In the genomic region with DNA sequence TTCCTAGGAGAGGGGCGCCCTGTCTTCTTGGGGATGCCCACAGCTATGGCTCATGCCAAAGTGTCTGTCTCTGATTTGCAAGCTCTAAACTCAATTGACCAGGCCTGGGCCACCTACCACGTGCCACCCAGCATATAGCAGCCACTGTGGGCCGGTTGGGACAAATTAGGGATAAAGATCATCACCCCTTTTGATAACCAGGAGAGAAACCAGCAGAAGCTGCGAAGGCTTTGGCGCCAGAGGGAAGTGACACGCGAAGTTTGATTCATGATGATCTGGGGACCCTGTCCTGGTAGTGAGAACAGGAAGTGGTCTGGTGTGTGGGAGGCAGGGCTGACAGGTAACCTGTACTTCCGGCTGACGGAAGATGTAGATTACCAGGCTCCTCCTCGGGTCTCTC, we compare ENCODE assay signal across 7 mouse cellular contexts. TPM values are rescaled to one million over a fixed set of nuclear protein-coding genes. Genes with fewer than 3 reads are reported as not detected.
DNase-seq lines count a peak whose midpoint lies in the region; ATAC-seq and TF ChIP-seq lines count a peak whose summit lies in the region.

No protein-coding gene starts in this region.

- ATAC-seq in hindbrain, postnatal 0 days: no peak
- no peak for ATAC-seq in midbrain, embryonic 12.5 days (ENCODE audit: low FRiP score, low read depth)

- H3K4me2 ChIP-seq in hindbrain, postnatal 0 days (ENCODE audit: low read depth, low read length): peak overlapping the region; percentile 53
- H3K4me2 ChIP-seq in midbrain, embryonic 12.5 days (replicated peaks): peak overlapping the region; percentile 70

- H3K9ac ChIP-seq in hindbrain, postnatal 0 days (replicated peaks; ENCODE audit: low read length): peak overlapping the region; percentile 21; the same call in 1 of the 2 replicates
- no peak overlapping the region for H3K9ac ChIP-seq in midbrain, embryonic 12.5 days (replicated peaks)

- no peaks in the 10 kb centered on the region for H3K36me3 ChIP-seq in hindbrain, postnatal 0 days (ENCODE audit: insufficient read depth, low read length)
- H3K36me3 ChIP-seq in midbrain, embryonic 12.5 days: no peaks in the 10 kb centered on the region

- peaks cover 4% of the 10 kb centered on the region; the same call in 1 of the 2 replicates for H3K27me3 ChIP-seq in hindbrain, postnatal 0 days (ENCODE audit: insufficient read depth, low read length)
- H3K27me3 ChIP-seq in midbrain, embryonic 12.5 days: peaks cover 49% of the 10 kb centered on the region

- no peak for TF ChIP-seq CTCF in hindbrain, postnatal 0 days (IDR thresholded peaks at IDR 0.05; ENCODE audit: low read depth)

- 47% methylated on average over 10 of the region's 10 CpGs for WGBS in hindbrain, postnatal 0 days
- 55% methylated on average over 10 of the region's 10 CpGs for WGBS in midbrain, embryonic 12.5 days

- peak; percentile 79 for DNase-seq in CD4-positive, CD25-positive, alpha-beta regulatory T cell, adult 2 months (ENCODE audit: low read depth, low spot score)
- peak; percentile 80 for DNase-seq in T-cell, adult 2 months (ENCODE audit: low spot score)
- DNase-seq in hindbrain, postnatal 0 days (ENCODE audit: low spot score): no peak
- peak; percentile 55 for DNase-seq in thymus, postnatal 4 days
- no peak for DNase-seq in right cerebral cortex, postnatal 25 days
- no peak for DNase-seq in layer of hippocampus, postnatal 14 days (ENCODE audit: low spot score in 2 of 2)

- H3K4me3 ChIP-seq in hindbrain, postnatal 0 days (ENCODE audit: low read length): peak overlapping the region; percentile 26; the same call in 1 of the 2 replicates
- H3K4me3 ChIP-seq in midbrain, embryonic 12.5 days: peak overlapping the region; percentile 44

- H3K9me3 ChIP-seq in hindbrain, postnatal 0 days (ENCODE audit: low read length): no peaks in the 10 kb centered on the region
- no peaks in the 10 kb centered on the region for H3K9me3 ChIP-seq in midbrain, embryonic 12.5 days

- H3K27ac ChIP-seq in hindbrain, postnatal 0 days: no peak overlapping the region
- H3K27ac ChIP-seq in midbrain, embryonic 12.5 days (replicated peaks): no peak overlapping the region

- H3K4me1 ChIP-seq in hindbrain, postnatal 0 days (ENCODE audit: insufficient read depth, low read length): peaks cover 14% of the 10 kb centered on the region
- H3K4me1 ChIP-seq in midbrain, embryonic 12.5 days: peaks cover 15% of the 10 kb centered on the region

RNA-seq across cellular contexts. Expression of a gene that starts 10.9 kb away (rescaled TPM):
- total RNA-seq in hindbrain, postnatal 0 days (2014; rRNA removed): 7.4 and 8.5 TPM in 2 replicates
- polyA plus RNA-seq in hindbrain, postnatal 0 days (2015; fragmentation: Nextera tagmentation; extraction: Ambion mirVana): 6.5 and 6.6 TPM in 2 replicates
- polyA plus RNA-seq in midbrain, embryonic 12.5 days (2016; fragmentation: Nextera tagmentation; extraction: Ambion mirVana): 0.97 and 1.5 TPM in 2 replicates
- 10 to 100 TPM; 20.0 to 21.8 TPM for total RNA-seq in layer of hippocampus, postnatal 14 days (2021)

Comparison
In these comparisons a context has a peak if more than half of its experiments do, and no peak if none do; other contexts are left out.
1. DNase-seq: peak in CD4-positive, CD25-positive, alpha-beta regulatory T cell, adult 2 months (single experiment), T-cell, adult 2 months (single experiment) and thymus, postnatal 4 days (single experiment); none in hindbrain, postnatal 0 days (single experiment), right cerebral cortex, postnatal 25 days (single experiment) and layer of hippocampus, postnatal 14 days (0 of 2).